Mouse (Mus musculus): ENCODE data around the gene Acsm2.

DNA sequence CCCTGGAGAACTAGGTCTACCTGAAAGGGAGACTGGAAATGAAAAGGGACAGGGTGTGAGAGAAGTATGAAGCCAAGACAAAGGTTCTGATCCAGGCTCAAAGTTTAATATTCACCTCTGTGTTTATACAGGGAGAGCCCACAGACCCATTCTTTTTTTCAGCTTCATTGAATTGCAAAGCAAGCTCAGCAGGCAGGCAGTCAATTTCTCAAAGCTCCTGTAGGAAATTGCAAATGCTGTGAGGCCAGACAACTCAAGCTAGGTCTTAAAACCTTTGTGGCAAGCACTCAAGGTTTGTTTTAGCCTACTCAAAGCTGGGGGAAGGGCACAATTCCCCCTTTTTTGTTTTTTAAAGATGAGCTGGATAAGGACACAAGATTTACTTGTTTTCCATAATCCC is 8.6 kb upstream of the Acsm2 start:
- TF ChIP-seq CTCF (IDR thresholded peaks at IDR 0.05; ENCODE audit: low read depth) (no peak), EP300 (IDR thresholded peaks at IDR 0.05; ENCODE audit: low read depth) (no peak)

Measured in liver, postnatal 0 days (tissue).